Mouse (Mus musculus): Measurements from ENCODE around the gene H2-Eb2. TPM values are rescaled to one million over a fixed set of nuclear protein-coding genes. Genes with fewer than 3 reads are reported as not detected.
"Not testable (repeated sequence)": the region's sequence is repeated elsewhere in the genome, so short reads cannot be mapped to it uniquely, and the experiment has no call there.

H2-Eb2 gene
- total RNA-seq, 2 experiments from 2014 or later, result not detected

GRCm38 (mm10) chr17:34305380-34306030, 20.0 kb upstream of the H2-Eb2 start, which contains the start of gene H2-Eb1:
Gene H2-Eb1 (plus strand): TSS chr17:34305867.
- peak; percentile 94 for DNase-seq (ENCODE audit: low spot score in 2 of 2)

GRCm38 (mm10) chr17:34306407-34306806, 19.1 kb upstream of the H2-Eb2 start:
- DNase-seq (ENCODE audit: low spot score in 2 of 2), result no peak

- no peak for DNase-seq (ENCODE audit: low spot score in 2 of 2)
Observed at GRCm38 (mm10) chr17:34307216-34307615, 18.2 kb upstream of the H2-Eb2 start.

GRCm38 (mm10) chr17:34308161-34308560, 17.3 kb upstream of the H2-Eb2 start:
- DNase-seq (ENCODE audit: low spot score in 2 of 2), result no peak

- DNase-seq (ENCODE audit: low spot score in 2 of 2), result no peak
Observed at GRCm38 (mm10) chr17:34309225-34309624, 16.2 kb upstream of the H2-Eb2 start.

GRCm38 (mm10) chr17:34309683-34310385, 15.6 kb upstream of the H2-Eb2 start:
- DNase-seq (ENCODE audit: low spot score in 2 of 2), result peak; percentile 59 to 67

GRCm38 (mm10) chr17:34310526-34310925, 14.9 kb upstream of the H2-Eb2 start:
- DNase-seq (ENCODE audit: low spot score in 2 of 2), result not testable (repeated sequence)

- no peak for DNase-seq (ENCODE audit: low spot score in 2 of 2)
Observed at GRCm38 (mm10) chr17:34312185-34312584, 13.3 kb upstream of the H2-Eb2 start.

GRCm38 (mm10) chr17:34313393-34313792, 12.1 kb upstream of the H2-Eb2 start:
- DNase-seq (ENCODE audit: low spot score in 2 of 2), result peak; percentile 86 to 87

GRCm38 (mm10) chr17:34314286-34314685, 11.2 kb upstream of the H2-Eb2 start:
- DNase-seq (ENCODE audit: low spot score in 2 of 2), result no peak

GRCm38 (mm10) chr17:34315512-34315911, 10.0 kb upstream of the H2-Eb2 start:
- DNase-seq (ENCODE audit: low spot score in 2 of 2), result no peak

- DNase-seq (ENCODE audit: low spot score in 2 of 2), result no peak
Observed at GRCm38 (mm10) chr17:34316697-34317096, 8.8 kb upstream of the H2-Eb2 start.

GRCm38 (mm10) chr17:34317275-34317674, 8.2 kb upstream of the H2-Eb2 start:
- DNase-seq (ENCODE audit: low spot score in 2 of 2), result no peak

- DNase-seq (ENCODE audit: low spot score in 2 of 2), result no peak
Observed at GRCm38 (mm10) chr17:34326373-34326772, 908 bp downstream of the H2-Eb2 start.

- no peak for DNase-seq (ENCODE audit: low spot score in 2 of 2)
Observed at GRCm38 (mm10) chr17:34329807-34330206, 4.3 kb downstream of the H2-Eb2 start.

GRCm38 (mm10) chr17:34331200-34331599, 5.7 kb downstream of the H2-Eb2 start:
- no peak for DNase-seq (ENCODE audit: low spot score in 2 of 2)

GRCm38 (mm10) chr17:34340619-34341402, 15.3 kb downstream of the H2-Eb2 start:
- DNase-seq (ENCODE audit: low spot score in 2 of 2), result no peak

- DNase-seq (ENCODE audit: low spot score in 2 of 2), result no peak
Observed at GRCm38 (mm10) chr17:34344882-34345281, 19.4 kb downstream of the H2-Eb2 start.

GRCm38 (mm10) chr17:34345486-34345885, 20.0 kb downstream of the H2-Eb2 start:
- no peak for DNase-seq (ENCODE audit: low spot score in 2 of 2)

GRCm38 (mm10) chr17:34346041-34346440, 20.6 kb downstream of the H2-Eb2 start:
- DNase-seq (ENCODE audit: low spot score in 2 of 2), result no peak

GRCm38 (mm10) chr17:34347606-34348308, 22.3 kb downstream of the H2-Eb2 start:
- peak; percentile 41 to 45 for DNase-seq (ENCODE audit: low spot score in 2 of 2)

Data from layer of hippocampus, postnatal 10 days (tissue).